Mouse (Mus musculus): ENCODE results near the gene Tigd4. TPM values are rescaled to one million over a fixed set of nuclear protein-coding genes. Genes with fewer than 3 reads are reported as not detected.

Tigd4 gene
- polyA plus RNA-seq, 1 experiment: not detected

GRCm38 (mm10) chr3:84598756-84599155 is 5.4 kb downstream of the Tigd4 start:
- no peak overlapping the region for H3K27ac ChIP-seq (ENCODE audit: insufficient read depth, low read length)
- TF ChIP-seq POLR2A (IDR thresholded peaks at IDR 0.05; ENCODE audit: insufficient read depth, low read length) (no peak), EP300 (IDR thresholded peaks at IDR 0.05; ENCODE audit: insufficient read depth, low read depth, low read length) (no peak), CTCF (IDR thresholded peaks at IDR 0.05; ENCODE audit: low read depth, low read length) (no peak)
- H3K9me3 ChIP-seq (replicated peaks; ENCODE audit: control insufficient read depth, insufficient read depth, low read length, poor library complexity, severe bottlenecking): no peaks in the 10 kb centered on the region
- H3K9ac ChIP-seq (ENCODE audit: low read depth, poor library complexity, severe bottlenecking): no peak overlapping the region
- no peak overlapping the region for H3K4me3 ChIP-seq (ENCODE audit: low read depth, low read length)
- H3K36me3 ChIP-seq (ENCODE audit: control insufficient read depth, insufficient read depth, low read length, poor library complexity, severe bottlenecking): no peaks in the 10 kb centered on the region
- H3K4me1 ChIP-seq (ENCODE audit: control insufficient read depth, insufficient read depth, low read length): no peaks in the 10 kb centered on the region
- peaks cover 2% of the 10 kb centered on the region; the same call in 1 of the 2 replicates for H3K27me3 ChIP-seq (ENCODE audit: control insufficient read depth, insufficient read depth, low read length, poor library complexity, severe bottlenecking)

- Histone ChIP-seq H3K4me3 (ENCODE audit: low read depth, low read length) (no peak overlapping the region), H3K27ac (ENCODE audit: insufficient read depth, low read length) (no peak overlapping the region), H3K9me3 (replicated peaks; ENCODE audit: control insufficient read depth, insufficient read depth, low read length, poor library complexity, severe bottlenecking) (no peaks in the 10 kb centered on the region), H3K36me3 (ENCODE audit: control insufficient read depth, insufficient read depth, low read length, poor library complexity, severe bottlenecking) (no peaks in the 10 kb centered on the region), H3K4me1 (ENCODE audit: control insufficient read depth, insufficient read depth, low read length) (no peaks in the 10 kb centered on the region), H3K9ac (ENCODE audit: low read depth, poor library complexity, severe bottlenecking) (no peak overlapping the region), H3K27me3 (ENCODE audit: control insufficient read depth, insufficient read depth, low read length, poor library complexity, severe bottlenecking) (no peaks in the 10 kb centered on the region)
- TF ChIP-seq EP300 (IDR thresholded peaks at IDR 0.05; ENCODE audit: insufficient read depth, low read depth, low read length) (no peak), POLR2A (IDR thresholded peaks at IDR 0.05; ENCODE audit: insufficient read depth, low read length) (no peak), CTCF (IDR thresholded peaks at IDR 0.05; ENCODE audit: low read depth, low read length) (no peak)
Measured at GRCm38 (mm10) chr3:84601870-84602495, 8.6 kb downstream of the Tigd4 start.

GRCm38 (mm10) chr3:84602759-84603158 is 9.4 kb downstream of the Tigd4 start:
- Histone ChIP-seq H3K9me3 (replicated peaks; ENCODE audit: control insufficient read depth, insufficient read depth, low read length, poor library complexity, severe bottlenecking) (no peaks in the 10 kb centered on the region), H3K4me1 (ENCODE audit: control insufficient read depth, insufficient read depth, low read length) (no peaks in the 10 kb centered on the region), H3K27ac (ENCODE audit: insufficient read depth, low read length) (no peak overlapping the region), H3K27me3 (ENCODE audit: control insufficient read depth, insufficient read depth, low read length, poor library complexity, severe bottlenecking) (no peaks in the 10 kb centered on the region), H3K36me3 (ENCODE audit: control insufficient read depth, insufficient read depth, low read length, poor library complexity, severe bottlenecking) (no peaks in the 10 kb centered on the region), H3K9ac (ENCODE audit: low read depth, poor library complexity, severe bottlenecking) (no peak overlapping the region), H3K4me3 (ENCODE audit: low read depth, low read length) (no peak overlapping the region)
- no peak for TF ChIP-seq POLR2A (IDR thresholded peaks at IDR 0.05; ENCODE audit: insufficient read depth, low read length)

- no peak for TF ChIP-seq POLR2A (IDR thresholded peaks at IDR 0.05; ENCODE audit: insufficient read depth, low read length)
- no peak for TF ChIP-seq EP300 (IDR thresholded peaks at IDR 0.05; ENCODE audit: insufficient read depth, low read depth, low read length)
- TF ChIP-seq CTCF (IDR thresholded peaks at IDR 0.05; ENCODE audit: low read depth, low read length): no peak
- H3K4me3 ChIP-seq (ENCODE audit: low read depth, low read length): no peak overlapping the region
Measured at GRCm38 (mm10) chr3:84603212-84603611, 9.8 kb downstream of the Tigd4 start.

GRCm38 (mm10) chr3:84610183-84610710 is 16.9 kb downstream of the Tigd4 start:
- no peak for TF ChIP-seq CTCF (IDR thresholded peaks at IDR 0.05; ENCODE audit: low read depth, low read length)
- TF ChIP-seq EP300 (IDR thresholded peaks at IDR 0.05; ENCODE audit: insufficient read depth, low read depth, low read length): no peak
- no peak for TF ChIP-seq POLR2A (IDR thresholded peaks at IDR 0.05; ENCODE audit: insufficient read depth, low read length)

More at GRCm38 (mm10) chr3:84603212-84603611, 9.8 kb downstream of the Tigd4 start:
- H3K36me3 ChIP-seq (ENCODE audit: control insufficient read depth, insufficient read depth, low read length, poor library complexity, severe bottlenecking): no peaks in the 10 kb centered on the region
- H3K27me3 ChIP-seq (ENCODE audit: control insufficient read depth, insufficient read depth, low read length, poor library complexity, severe bottlenecking): no peaks in the 10 kb centered on the region
- H3K27ac ChIP-seq (ENCODE audit: insufficient read depth, low read length): no peak overlapping the region
- H3K9ac ChIP-seq (ENCODE audit: low read depth, poor library complexity, severe bottlenecking): no peak overlapping the region
- no peaks in the 10 kb centered on the region for H3K4me1 ChIP-seq (ENCODE audit: control insufficient read depth, insufficient read depth, low read length)
- H3K9me3 ChIP-seq (replicated peaks; ENCODE audit: control insufficient read depth, insufficient read depth, low read length, poor library complexity, severe bottlenecking): no peaks in the 10 kb centered on the region

GRCm38 (mm10) chr3:84615050-84615855 is 21.9 kb downstream of the Tigd4 start:
- no peak overlapping the region for H3K9ac ChIP-seq (ENCODE audit: low read depth, poor library complexity, severe bottlenecking)
- no peak overlapping the region for H3K27ac ChIP-seq (ENCODE audit: insufficient read depth, low read length)
- TF ChIP-seq EP300 (IDR thresholded peaks at IDR 0.05; ENCODE audit: insufficient read depth, low read depth, low read length): no peak
- TF ChIP-seq POLR2A (IDR thresholded peaks at IDR 0.05; ENCODE audit: insufficient read depth, low read length): no peak
- TF ChIP-seq CTCF (IDR thresholded peaks at IDR 0.05; ENCODE audit: low read depth, low read length): no peak
- H3K4me1 ChIP-seq (ENCODE audit: control insufficient read depth, insufficient read depth, low read length): no peaks in the 10 kb centered on the region
- no peaks in the 10 kb centered on the region for H3K9me3 ChIP-seq (replicated peaks; ENCODE audit: control insufficient read depth, insufficient read depth, low read length, poor library complexity, severe bottlenecking)
- no peaks in the 10 kb centered on the region for H3K36me3 ChIP-seq (ENCODE audit: control insufficient read depth, insufficient read depth, low read length, poor library complexity, severe bottlenecking)
- H3K27me3 ChIP-seq (ENCODE audit: control insufficient read depth, insufficient read depth, low read length, poor library complexity, severe bottlenecking): 0 out of 2 replicates have a peak, but pooled peaks cover 1% of the 10 kb centered on the region
- no peak overlapping the region for H3K4me3 ChIP-seq (ENCODE audit: low read depth, low read length)

More at GRCm38 (mm10) chr3:84610183-84610710, 16.9 kb downstream of the Tigd4 start:
- Histone ChIP-seq H3K27ac (ENCODE audit: insufficient read depth, low read length) (no peak overlapping the region), H3K9me3 (replicated peaks; ENCODE audit: control insufficient read depth, insufficient read depth, low read length, poor library complexity, severe bottlenecking) (no peaks in the 10 kb centered on the region; the same call in 1 of the 2 replicates), H3K9ac (ENCODE audit: low read depth, poor library complexity, severe bottlenecking) (no peak overlapping the region), H3K4me1 (ENCODE audit: control insufficient read depth, insufficient read depth, low read length) (no peaks in the 10 kb centered on the region), H3K36me3 (ENCODE audit: control insufficient read depth, insufficient read depth, low read length, poor library complexity, severe bottlenecking) (no peaks in the 10 kb centered on the region), H3K27me3 (ENCODE audit: control insufficient read depth, insufficient read depth, low read length, poor library complexity, severe bottlenecking) (0 out of 2 replicates have a peak, but pooled peaks cover 1% of the 10 kb centered on the region), H3K4me3 (ENCODE audit: low read depth, low read length) (no peak overlapping the region)

Measured in ES-Bruce4 (cell line).